Mouse (Mus musculus): Measurements from ENCODE around the gene Commd8.
"Not testable (repeated sequence)": the region's sequence is repeated elsewhere in the genome, so short reads cannot be mapped to it uniquely, and the experiment has no call there.

The Commd8 gene

DNA sequence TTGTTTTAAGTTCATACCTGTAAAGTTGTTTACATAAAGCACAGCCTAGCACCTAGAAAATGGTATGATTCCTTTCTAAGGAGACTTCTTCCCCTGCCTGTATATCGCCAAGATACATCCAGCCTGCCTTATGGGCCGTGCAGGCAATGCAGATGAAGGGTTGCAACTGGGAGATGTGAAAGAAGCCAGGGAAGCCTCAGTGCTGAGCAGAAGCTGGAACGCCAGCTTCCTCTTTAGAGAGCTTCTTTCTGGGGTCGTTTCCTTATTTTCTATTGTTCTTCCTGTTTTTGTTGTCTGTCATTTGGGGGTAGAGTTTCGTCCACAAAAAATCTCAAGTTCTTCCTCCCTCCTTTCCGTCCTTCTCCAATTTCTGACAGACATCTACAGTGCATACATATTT lies 2.1 kb upstream of the Commd8 start:
- no peak for ATAC-seq (ENCODE audit: low TSS enrichment)

DNA sequence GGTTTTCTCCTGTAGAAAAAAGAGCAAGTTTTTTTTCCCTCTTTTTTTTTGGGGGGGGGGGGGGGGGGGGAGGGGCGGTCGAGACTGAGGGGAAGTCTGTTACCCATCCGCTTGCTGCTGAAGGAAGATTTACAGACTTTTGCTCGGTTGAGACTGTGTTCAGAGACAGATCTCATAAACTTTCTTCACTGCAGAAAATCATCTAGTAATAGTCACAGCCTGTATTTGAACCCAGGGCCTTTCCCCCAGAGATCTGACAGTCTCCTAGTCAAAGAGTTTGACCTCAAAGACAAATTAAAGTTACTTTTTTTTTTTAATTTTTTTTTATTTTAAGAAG lies 264 bp upstream of the Commd8 start:
- ATAC-seq (ENCODE audit: low TSS enrichment) = no peak

DNA sequence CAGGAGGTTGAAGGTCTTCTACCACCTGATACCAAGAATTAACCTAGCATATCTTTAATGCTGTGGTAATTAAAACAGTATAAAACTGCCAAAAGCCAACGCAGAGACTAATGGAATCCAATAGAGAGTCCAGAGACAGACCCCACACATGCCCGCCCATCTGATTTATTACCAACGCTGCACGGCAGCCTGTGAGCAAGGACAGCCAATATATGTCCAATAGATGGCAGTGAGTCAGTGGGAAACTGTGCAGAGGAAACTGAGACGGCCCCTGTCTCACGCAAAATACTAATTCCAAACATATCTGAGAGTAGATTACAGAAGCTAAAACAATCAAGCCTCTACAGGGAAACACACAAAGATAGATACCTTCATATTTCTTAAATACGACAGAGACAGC lies 3.6 kb downstream of the Commd8 start:
- ATAC-seq (ENCODE audit: low TSS enrichment) = no peak

GRCm38 (mm10) chr5:72162855-72163254 lies 5.1 kb downstream of the Commd8 start:
- no peak for ATAC-seq (ENCODE audit: low TSS enrichment)

DNA sequence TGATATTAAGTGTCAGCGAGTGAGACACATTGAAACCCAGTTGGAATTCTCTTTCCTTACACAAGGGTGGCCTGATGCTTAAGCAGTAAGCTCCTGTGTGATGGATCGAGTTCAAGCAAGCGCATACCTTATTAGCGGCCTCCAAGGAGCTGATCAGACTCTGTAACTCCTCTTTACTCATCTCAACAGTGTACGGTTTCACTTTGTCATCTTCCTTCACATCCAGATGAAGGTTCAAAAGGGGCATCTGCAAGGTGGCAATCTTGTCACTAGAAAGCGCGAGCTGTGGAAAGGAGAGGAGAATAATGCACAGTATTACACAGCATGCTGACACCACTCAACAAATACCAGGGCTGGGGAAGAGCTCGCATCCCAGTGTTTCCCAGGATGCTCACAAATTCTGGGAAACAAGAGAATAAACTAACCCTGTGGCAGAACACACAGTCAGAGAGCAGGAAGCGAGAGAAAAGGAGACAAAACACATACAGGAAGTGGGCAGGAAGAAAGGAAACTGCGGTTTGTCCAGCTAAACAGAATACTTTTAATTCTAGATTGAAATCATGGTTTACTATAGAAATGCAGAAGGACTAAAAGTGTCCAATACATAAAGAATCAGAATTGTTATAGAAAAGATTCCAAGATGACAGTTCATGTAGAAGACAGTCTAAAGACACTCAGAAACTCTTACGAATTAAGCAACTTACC lies 7.1 kb downstream of the Commd8 start:
- ATAC-seq (ENCODE audit: low TSS enrichment) = no peak

DNA sequence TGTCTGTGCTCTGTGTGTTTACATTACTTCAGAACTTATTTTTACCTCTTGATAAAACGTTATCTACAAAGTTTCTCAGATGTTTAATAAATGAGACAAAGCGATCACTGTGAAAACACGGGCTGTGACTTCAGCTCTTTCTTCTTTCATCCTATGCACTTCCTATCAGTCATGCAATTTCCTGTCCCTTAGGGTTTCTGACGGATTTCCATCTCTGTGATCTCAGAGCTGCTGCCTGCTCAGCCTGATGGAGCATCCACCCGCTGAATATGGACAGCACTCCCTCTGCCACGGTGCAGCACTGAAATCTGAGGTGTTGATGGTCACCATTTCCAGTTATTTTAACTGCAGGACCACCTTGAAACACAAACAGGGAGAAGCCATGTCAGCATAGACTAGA lies 8.5 kb downstream of the Commd8 start:
- no peak for ATAC-seq (ENCODE audit: low TSS enrichment)

GRCm38 (mm10) chr5:72158667-72159066 lies 9.3 kb downstream of the Commd8 start:
- ATAC-seq (ENCODE audit: low TSS enrichment) = peak; percentile 93

- ATAC-seq (ENCODE audit: low TSS enrichment) = no peak
Observed at GRCm38 (mm10) chr5:72156598-72156997, 11.4 kb downstream of the Commd8 start.

DNA sequence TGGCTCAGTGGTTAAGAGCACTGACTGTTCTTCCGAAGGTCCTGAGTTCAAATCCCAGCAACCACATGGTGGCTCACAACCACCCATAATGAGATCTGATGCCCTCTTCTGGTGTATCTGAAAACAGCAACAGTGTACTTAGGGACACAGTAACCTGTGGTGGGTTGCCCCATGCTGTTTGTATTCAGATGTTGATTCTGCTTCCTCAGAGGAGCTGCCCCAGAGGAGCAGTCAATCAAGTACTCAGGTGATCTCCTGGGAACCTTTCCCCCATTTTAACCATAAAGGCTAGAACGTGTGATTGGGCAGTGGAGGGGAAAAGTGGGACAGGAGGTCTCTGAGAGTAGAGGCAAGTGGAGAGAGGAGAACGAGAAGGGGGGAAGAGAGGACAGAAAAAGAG lies 12.3 kb downstream of the Commd8 start:
- not testable (repeated sequence) for ATAC-seq (ENCODE audit: low TSS enrichment)

DNA sequence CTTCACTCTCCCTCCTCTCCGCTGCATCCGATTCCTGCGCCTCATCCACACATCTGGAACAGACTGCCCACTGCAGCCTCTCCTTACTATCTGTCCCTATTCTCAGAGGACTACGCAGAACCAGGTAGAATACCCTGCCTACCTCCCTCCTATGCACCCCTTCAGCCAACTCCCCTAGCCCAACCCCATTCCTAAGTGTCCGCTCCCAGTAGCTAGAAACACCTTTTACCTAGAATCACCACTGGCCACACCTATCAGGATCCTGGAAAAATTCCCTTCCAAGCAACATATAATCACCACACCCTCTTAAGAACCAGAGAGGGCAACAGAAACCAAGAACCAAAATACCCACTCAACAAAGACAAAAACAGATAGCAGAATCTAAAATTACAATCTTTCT lies 17.1 kb downstream of the Commd8 start:
- no peak for ATAC-seq (ENCODE audit: low TSS enrichment)

DNA sequence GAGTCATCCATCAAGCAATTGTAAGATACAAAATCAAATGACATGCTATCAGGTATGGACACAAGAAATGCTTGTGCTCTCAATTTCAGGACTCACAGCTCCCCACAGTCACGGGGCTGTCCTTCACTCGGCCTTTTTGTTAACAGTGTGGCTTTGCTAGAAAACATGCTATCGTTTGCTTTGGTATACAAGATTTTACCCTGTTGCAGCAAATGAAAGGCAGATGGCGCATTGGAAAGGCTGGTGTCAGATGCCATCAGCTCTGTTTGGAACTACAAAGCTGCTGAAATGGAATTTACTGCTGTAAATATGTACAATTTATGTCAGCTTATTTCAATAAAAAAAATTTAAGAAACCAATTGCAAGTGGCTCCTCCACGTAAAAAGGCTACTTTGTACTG lies 19.3 kb downstream of the Commd8 start:
- ATAC-seq (ENCODE audit: low TSS enrichment) = no peak

DNA sequence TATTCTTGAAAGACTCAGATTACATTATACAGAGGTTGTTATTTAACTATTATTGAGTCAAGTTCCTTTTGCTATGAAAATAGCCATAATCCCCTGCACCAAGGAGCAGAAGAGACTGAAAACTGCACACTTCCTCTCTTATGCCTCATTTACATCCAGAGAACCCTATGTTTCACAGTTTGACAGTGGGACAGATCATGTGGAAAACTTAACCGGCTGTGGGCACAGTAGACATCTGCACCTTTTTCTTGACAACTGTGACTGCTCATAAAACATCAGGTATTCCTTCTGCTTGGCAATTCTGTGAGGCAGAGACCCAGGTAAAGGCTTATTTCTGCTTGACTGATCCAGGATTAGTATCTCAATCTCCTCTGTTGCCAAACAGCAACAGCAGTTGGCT lies 28.4 kb downstream of the Commd8 start:
- no peak for ATAC-seq (ENCODE audit: low TSS enrichment)

GRCm38 (mm10) chr5:72138256-72138655 lies 29.7 kb downstream of the Commd8 start:
- ATAC-seq (ENCODE audit: low TSS enrichment) = no peak

GRCm38 (mm10) chr5:72133906-72134305 lies 34.1 kb downstream of the Commd8 start:
- ATAC-seq (ENCODE audit: low TSS enrichment) = no peak

DNA sequence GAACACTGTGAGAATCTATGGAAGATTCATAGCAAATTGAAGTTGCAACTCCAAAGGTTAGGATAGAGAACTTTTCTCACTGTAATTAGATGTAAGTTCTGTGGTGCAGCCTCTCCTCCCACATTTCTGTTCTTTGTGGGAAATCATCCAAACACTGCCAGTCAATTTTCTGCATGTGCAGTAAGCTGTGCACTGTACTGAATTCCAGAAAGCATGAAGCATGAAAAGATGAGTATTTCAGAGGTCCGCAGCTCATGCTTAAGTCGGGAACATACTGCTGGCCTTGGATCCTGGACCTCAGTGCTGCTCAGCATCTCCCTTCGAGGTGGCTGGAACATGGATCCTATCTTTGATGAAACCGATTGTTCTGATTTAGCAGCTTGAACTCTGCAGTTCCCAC lies 41.3 kb downstream of the Commd8 start:
- ATAC-seq (ENCODE audit: low TSS enrichment) = 0 out of 2 replicates have a peak, but pooled peaks have one; percentile 41

DNA sequence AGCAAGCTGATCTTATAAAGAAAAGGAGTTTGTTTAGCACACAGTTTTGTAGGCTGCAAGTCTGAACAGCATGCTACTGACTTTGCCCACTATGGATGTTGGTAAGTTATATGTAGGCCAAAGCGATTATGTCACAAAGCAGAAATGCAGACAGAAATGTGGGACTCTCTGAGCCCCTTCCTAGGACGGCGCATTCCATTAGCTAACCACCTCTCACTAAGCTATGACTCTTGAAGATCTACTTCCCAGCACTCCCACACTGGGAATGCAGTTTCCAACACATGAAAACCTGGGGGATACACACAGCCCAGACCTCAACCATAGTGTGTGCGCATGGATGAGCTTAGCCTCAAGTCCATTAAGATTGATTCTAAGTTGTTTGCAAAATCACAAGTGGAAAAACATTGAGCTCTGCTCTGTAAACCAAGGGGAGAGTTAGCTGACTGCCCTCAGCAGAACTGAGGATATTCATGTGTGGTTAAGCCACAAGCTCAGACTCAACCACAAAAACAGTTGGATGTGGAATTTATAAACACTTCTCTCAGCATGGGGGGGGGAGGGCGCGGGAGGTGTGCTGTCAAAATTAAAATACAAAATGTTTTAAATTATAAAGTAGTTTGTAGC lies 45.5 kb downstream of the Commd8 start:
- ATAC-seq (ENCODE audit: low TSS enrichment) = no peak

Measured in frontal cortex, adult (tissue).